Mouse (Mus musculus): ENCODE data around the gene Card10.
"Not testable (repeated sequence)": the region's sequence is repeated elsewhere in the genome, so short reads cannot be mapped to it uniquely, and the experiment has no call there.

DNA sequence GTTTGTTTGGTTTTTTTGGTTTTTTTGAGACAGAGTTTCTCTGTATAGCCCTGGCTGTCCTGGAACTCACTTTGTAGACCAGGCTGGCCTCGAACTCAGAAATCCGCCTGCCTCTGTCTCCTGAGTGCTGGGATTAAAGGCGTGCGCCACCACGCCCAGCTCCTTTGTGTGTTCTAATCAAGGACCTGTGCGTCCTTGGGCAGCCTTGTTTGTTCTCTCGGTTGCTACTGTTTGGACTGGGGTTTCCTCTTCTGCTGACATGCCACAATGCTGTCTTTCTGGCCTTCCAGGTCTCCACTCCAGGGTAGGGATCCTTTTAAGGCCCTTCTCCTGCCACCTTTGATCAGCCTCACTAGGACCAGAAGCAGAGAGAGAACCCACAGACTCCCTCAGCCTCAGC, 44.0 kb upstream of the Card10 start:
- TF ChIP-seq CTCF (IDR thresholded peaks at IDR 0.05; ENCODE audit: control insufficient read depth, insufficient read depth, insufficient read length); USF1 (IDR thresholded peaks at IDR 0.05; ENCODE audit: low read depth); MYOG (IDR thresholded peaks at IDR 0.05; ENCODE audit: control insufficient read depth, extremely low read depth, insufficient read length); MAX (IDR thresholded peaks at IDR 0.05): not testable (repeated sequence)

All from C2C12 (cell line).